Mouse (Mus musculus) hindbrain, embryonic 11.5 days (tissue): Measurements from ENCODE around the gene Trim44. TPM values are rescaled to one million over a fixed set of nuclear protein-coding genes. Genes with fewer than 3 reads are reported as not detected.
A peak's percentile ranks its signal among the peaks of the same experiment; 100 is the strongest.

Source experiments
- ATAC-seq: fragments of 200-750 bp; cut with Nextera tagmentation; 2 replicates; pipeline ENCODE4 v1.8.0; 2017; ENCODE audit warnings: mild to moderate bottlenecking, moderate TSS enrichment, moderate library complexity; ENCODE audit not compliant: low FRiP score
- DNase-seq: peaks from one replicate; pipeline ENCODE4 v3.0.0-alpha.2; 2015; ENCODE audit warnings: low spot score
- H3K27ac ChIP-seq: fragments of 300-500 bp; sonication (generic); 2 replicates; pipeline ENCODE4 v1.5.1; 2014; ENCODE audit warnings: mild to moderate bottlenecking, low read depth, low read length
- H3K27me3 ChIP-seq: fragments of 300-500 bp; sonication (generic); 2 replicates; pipeline ENCODE4 v1.6.1; 2014; ENCODE audit warnings: mild to moderate bottlenecking, low read length, moderate library complexity, mixed read lengths; ENCODE audit not compliant: control insufficient read depth, insufficient read depth
- H3K36me3 ChIP-seq: fragments of 300-500 bp; sonication (generic); 2 replicates; pipeline ENCODE4 v1.6.1; 2014; ENCODE audit warnings: mild to moderate bottlenecking, low read length, moderate library complexity, mixed read lengths; ENCODE audit not compliant: control insufficient read depth, insufficient read depth
- H3K4me1 ChIP-seq: fragments of 300-500 bp; sonication (generic); replicated peaks from 2 replicates; pipeline ENCODE4 v1.6.1; 2014; ENCODE audit warnings: low read length, mixed read lengths; ENCODE audit not compliant: control insufficient read depth, insufficient read depth
- H3K4me2 ChIP-seq: fragments of 300-500 bp; sonication (generic); replicated peaks from 2 replicates; pipeline ENCODE4 v1.6.1; 2014; ENCODE audit warnings: mild to moderate bottlenecking, low read depth, low read length
- H3K4me3 ChIP-seq: fragments of 300-500 bp; sonication (generic); 2 replicates; pipeline ENCODE4 v1.5.1; 2014; ENCODE audit warnings: low read depth, low read length
- H3K9ac ChIP-seq: fragments of 300-500 bp; sonication (generic); 2 replicates; pipeline ENCODE4 v1.6.1; 2014; ENCODE audit warnings: low read depth, low read length
- H3K9me3 ChIP-seq: fragments of 300-500 bp; sonication (generic); 2 replicates; pipeline ENCODE4 v1.6.1; 2016; ENCODE audit warnings: low read length; ENCODE audit not compliant: control insufficient read depth
- WGBS: fragments of 180-500 bp; shearing (Covaris S2); extraction: QIAGEN DNeasy Blood & Tissue Kit; methylation state at CpG from one replicate; pipeline ENCODE4 v1.1.7; 2014; 5-methylcytosine and 5-hydroxymethylcytosine counted together
- polyA plus RNA-seq: library from polyadenylated mRNA; unstranded; fragments of >200 nt; fragmentation: Nextera tagmentation; extraction: Ambion mirVana; gene quantifications from 2 replicates; pipeline ENCODE4 v1.2.1, GENCODE M21; 2014

Gene Trim44
- polyA plus RNA-seq, 1 experiment from 2014 or later: 44.3 TPM

DNA sequence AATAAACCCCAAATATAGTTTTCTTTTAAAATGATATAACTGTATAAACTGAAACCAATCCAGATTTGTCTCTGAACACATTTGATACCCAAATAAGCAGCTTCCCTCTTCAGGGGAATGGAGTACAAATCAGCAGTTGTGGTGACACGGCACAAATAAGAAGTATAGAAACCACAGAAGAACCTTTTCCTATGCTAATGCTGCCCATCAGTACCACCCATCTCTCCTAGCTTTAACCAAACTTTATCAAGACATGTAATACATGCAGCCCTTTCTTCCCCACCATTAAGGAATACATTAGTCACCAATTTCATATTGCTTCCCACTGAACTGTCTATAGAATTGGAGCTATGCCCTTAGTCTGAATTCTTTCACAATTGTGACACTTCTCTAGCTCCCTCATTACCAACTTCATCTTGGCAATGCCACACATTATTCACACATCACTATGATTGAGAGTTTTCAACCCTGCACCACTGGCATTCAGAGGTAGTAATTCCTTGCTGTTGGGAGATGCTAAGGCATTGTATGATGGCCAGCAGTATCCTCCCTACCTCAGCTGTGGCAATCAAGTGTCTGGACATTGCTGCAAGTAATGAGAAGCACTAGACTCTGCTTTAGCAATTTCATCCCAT is 44.6 kb downstream of the Trim44 start:
- Histone ChIP-seq H3K36me3 (no peaks in the 10 kb centered on the region), H3K9me3 (no peaks in the 10 kb centered on the region), H3K4me2 (no peak overlapping the region), H3K4me1 (no peaks in the 10 kb centered on the region), H3K9ac (no peak overlapping the region), H3K27me3 (no peaks in the 10 kb centered on the region), H3K27ac (no peak overlapping the region), H3K4me3 (no peak overlapping the region)
- no peak for ATAC-seq
- no peak for DNase-seq
- 92% methylated on average over 1 of the region's 1 CpGs for WGBS

DNA sequence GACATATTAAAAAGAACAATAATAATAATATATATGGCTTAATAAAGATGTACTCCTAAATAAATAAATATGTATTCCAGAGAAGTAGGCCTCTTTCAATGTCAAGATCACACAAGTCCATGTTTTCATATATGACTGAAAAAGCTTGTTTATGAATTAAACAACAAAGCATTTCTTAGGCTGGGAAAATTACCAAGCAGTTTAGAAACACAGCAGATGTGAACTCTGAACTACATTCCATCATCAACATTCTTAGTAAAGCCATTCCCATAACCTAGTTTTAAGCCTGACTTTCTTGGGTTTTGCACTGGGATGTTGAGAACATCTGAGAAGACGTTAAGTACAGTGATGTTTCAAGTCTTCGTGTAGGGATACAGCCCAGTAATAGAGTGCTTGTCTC is 45.4 kb downstream of the Trim44 start:
- Histone ChIP-seq H3K9me3 (no peaks in the 10 kb centered on the region), H3K4me2 (no peak overlapping the region), H3K9ac (no peak overlapping the region), H3K27ac (no peak overlapping the region), H3K36me3 (no peaks in the 10 kb centered on the region), H3K27me3 (no peaks in the 10 kb centered on the region), H3K4me3 (no peak overlapping the region), H3K4me1 (no peaks in the 10 kb centered on the region)
- WGBS: 86% methylated on average over 2 of the region's 2 CpGs
- no peak for ATAC-seq
- DNase-seq: no peak

DNA sequence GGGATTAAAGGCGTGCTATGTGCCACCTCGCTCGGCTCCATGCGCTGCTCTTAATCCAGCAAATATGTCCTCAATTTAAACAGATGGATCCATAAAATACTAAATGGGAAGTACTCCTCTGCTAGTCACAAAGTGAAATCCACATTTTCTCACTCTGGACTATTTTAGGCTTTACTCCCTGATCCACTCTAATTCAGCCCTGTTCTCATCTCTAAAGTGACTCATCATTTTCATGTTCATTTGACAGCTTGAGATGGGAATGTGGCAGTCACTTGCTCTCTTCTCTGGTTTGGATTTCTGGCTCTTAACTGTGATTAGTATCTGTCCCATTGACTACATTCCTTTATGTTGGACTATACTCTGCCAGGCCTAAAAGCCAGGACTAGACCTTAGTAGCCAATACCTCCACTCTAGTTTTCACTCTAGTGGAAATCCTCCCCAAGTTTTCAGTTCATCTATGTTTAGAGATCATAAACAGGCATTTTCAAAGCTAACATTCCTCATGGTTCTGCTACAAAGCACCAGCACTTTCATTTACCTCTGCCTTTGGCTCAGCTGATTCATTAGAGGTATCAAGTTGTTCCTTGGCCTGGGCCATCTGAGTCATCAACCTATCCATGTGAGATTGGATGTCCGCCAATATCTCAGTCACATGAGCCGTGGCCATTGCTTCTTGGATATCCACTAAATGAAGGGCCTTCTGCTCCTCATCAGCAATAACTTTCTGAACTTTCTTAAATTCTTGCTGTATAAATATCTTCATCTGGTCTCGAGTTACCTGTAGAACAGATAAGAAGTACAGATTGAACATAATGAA is 50.5 kb downstream of the Trim44 start:
- Histone ChIP-seq H3K27me3 (no peaks in the 10 kb centered on the region), H3K4me1 (no peaks in the 10 kb centered on the region), H3K4me2 (no peak overlapping the region), H3K9ac (no peak overlapping the region), H3K4me3 (no peak overlapping the region), H3K9me3 (no peaks in the 10 kb centered on the region), H3K27ac (no peak overlapping the region), H3K36me3 (no peaks in the 10 kb centered on the region)
- no peak for DNase-seq
- 96% methylated on average over 7 of the region's 7 CpGs for WGBS
- ATAC-seq: no peak

DNA sequence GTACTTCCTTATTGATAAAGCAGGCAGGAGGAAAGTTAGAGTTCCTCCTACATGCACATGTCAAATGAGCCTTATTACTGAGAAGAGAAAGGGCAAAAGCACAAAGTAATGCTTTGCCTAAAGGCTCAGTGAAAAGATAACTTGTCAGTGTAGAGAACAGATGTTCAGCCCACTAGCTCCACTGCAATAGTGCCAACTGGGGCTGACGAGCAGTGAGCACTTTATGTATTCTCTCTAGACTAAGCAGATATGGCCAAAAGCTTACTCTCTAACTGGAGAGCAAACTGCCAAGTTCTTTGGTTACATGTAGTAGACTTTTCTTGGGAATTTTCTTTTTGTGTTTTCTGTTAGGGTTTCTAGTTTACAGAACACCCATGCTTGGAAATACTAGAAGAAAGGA is 53.6 kb downstream of the Trim44 start:
- H3K4me2 ChIP-seq: no peak overlapping the region
- DNase-seq: no peak
- no peak overlapping the region for H3K9ac ChIP-seq
- 74% methylated on average over 1 of the region's 1 CpGs for WGBS
- H3K27me3 ChIP-seq: no peaks in the 10 kb centered on the region
- H3K4me3 ChIP-seq: no peak overlapping the region
- H3K27ac ChIP-seq: no peak overlapping the region
- no peaks in the 10 kb centered on the region for H3K9me3 ChIP-seq
- H3K36me3 ChIP-seq: no peaks in the 10 kb centered on the region
- ATAC-seq: no peak
- no peaks in the 10 kb centered on the region for H3K4me1 ChIP-seq

DNA sequence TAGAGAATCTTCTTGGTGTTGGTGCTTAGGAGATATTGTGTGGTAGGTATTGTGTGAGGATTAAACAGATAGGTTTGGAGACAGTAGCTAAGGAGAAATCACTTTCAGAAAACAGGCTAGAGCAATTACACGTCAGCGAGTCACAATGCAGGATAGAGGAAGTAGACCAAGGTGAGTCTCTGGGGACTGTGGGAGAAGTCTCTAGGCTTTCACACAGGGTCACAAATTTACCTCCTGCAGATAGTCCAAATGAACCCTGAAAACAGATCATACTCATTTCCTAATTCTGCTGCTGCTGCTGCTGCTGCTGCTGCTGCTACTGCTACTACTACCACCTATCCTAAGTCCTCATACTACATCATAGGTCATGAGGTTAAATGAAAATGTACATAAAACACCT is 66.2 kb downstream of the Trim44 start:
- 95% methylated on average over 2 of the region's 2 CpGs for WGBS
- no peak for ATAC-seq

DNA sequence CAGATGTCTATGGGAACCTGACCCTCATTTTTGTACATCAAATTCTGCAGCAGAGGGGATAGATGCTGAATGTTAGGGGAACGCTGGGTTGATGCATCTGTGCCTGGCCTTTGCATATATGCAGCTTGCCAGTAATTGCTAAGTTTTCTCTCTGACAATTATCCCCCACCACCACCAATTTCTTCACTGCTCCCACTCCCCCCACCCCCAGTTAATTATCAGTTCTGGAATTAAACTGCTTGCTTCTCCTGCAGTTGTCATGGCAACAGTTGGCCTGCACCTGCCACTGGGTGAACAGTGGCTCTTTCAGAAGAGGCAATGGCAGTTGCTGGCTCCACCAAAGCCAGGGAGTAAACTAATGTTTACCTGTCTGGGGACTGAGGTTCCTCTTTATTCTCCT is 70.8 kb downstream of the Trim44 start:
- Histone ChIP-seq H3K27me3 (no peaks in the 10 kb centered on the region), H3K27ac (no peak overlapping the region), H3K4me2 (no peak overlapping the region), H3K4me1 (no peaks in the 10 kb centered on the region), H3K9me3 (no peaks in the 10 kb centered on the region), H3K36me3 (no peaks in the 10 kb centered on the region), H3K4me3 (no peak overlapping the region), H3K9ac (no peak overlapping the region)
- ATAC-seq (no peak), DNase-seq (peak; percentile 4)
- whole genome bisulfite sequencing: 93% methylated on average over 1 of the region's 1 CpGs

More for the DNA sequence above, 66.2 kb downstream of the Trim44 start:
- DNase-seq: no peak
- H3K4me1 ChIP-seq: no peaks in the 10 kb centered on the region
- H3K27me3 ChIP-seq: no peaks in the 10 kb centered on the region
- no peaks in the 10 kb centered on the region for H3K9me3 ChIP-seq
- no peak overlapping the region for H3K4me2 ChIP-seq
- no peak overlapping the region for H3K4me3 ChIP-seq
- H3K27ac ChIP-seq: no peak overlapping the region
- H3K9ac ChIP-seq: no peak overlapping the region
- no peaks in the 10 kb centered on the region for H3K36me3 ChIP-seq

DNA sequence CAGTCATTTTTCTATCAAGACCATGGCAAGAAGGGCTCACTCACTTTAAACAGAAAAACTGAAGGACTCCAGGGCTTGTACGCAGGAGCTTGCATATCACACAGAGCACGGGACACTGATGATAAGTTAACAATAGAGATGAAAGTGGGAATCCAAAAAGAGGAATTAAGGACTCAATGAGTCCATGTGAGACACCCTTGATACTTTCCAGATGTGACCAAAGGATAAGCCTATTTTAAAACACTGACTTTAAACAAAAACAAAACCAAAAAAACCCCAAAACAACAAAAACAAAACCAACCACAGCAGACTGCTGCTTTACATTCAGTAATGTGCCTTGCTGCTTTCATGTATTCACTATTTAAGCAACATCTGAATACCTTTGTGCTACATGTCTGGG is 75.7 kb downstream of the Trim44 start:
- Histone ChIP-seq H3K27me3 (no peaks in the 10 kb centered on the region), H3K27ac (no peak overlapping the region), H3K4me2 (no peak overlapping the region), H3K9me3 (no peaks in the 10 kb centered on the region), H3K4me3 (no peak overlapping the region), H3K9ac (no peak overlapping the region), H3K36me3 (no peaks in the 10 kb centered on the region), H3K4me1 (no peaks in the 10 kb centered on the region)
- ATAC-seq (no peak), DNase-seq (no peak)
- 83% methylated on average over 2 of the region's 2 CpGs for WGBS

DNA sequence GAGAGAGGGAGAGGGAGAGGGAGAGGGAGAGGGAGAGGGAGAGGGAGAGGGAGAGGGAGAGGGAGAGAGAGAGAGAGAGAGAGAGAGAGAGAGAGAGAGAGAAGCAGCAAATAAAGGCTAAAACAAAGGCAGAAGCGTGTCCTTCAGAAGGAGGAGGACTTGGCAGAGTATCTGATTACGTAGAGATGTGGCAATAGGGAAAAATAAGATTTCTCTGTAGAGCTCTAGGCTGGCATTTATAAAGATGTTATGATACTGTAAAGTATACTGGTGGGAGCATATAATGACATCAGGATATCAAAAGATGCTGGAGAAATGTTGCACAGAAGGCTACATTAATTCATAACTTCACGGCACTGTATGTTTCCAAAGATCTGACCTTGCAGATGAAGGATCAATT is 76.5 kb downstream of the Trim44 start:
- 84% methylated on average over 3 of the region's 3 CpGs for WGBS
- H3K4me1 ChIP-seq: no peaks in the 10 kb centered on the region
- ATAC-seq: no peak
- DNase-seq: no peak
- no peak overlapping the region for H3K9ac ChIP-seq
- H3K27ac ChIP-seq: no peak overlapping the region
- no peak overlapping the region for H3K4me2 ChIP-seq
- no peaks in the 10 kb centered on the region for H3K9me3 ChIP-seq
- H3K36me3 ChIP-seq: no peaks in the 10 kb centered on the region
- H3K4me3 ChIP-seq: no peak overlapping the region
- H3K27me3 ChIP-seq: no peaks in the 10 kb centered on the region

DNA sequence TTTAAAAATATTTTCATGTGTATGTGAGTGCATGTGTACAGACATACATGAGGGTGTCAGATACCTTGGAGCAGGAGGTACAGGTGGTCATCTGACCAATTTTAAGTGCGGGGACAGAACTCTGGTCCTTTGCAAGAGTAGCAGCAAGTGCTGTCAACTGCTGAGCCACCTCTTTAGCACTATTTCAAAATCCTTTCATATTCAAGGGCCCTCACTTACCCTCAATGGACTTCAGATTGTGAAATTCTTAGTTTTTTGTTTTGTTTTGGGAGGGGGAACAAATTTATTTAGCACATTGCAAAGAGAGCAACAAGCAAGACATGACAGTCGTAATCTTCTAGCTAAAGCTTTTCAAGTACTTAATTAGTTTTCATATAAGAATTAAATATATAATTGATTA is 81.7 kb downstream of the Trim44 start:
- Histone ChIP-seq H3K4me2 (no peak overlapping the region), H3K27ac (no peak overlapping the region), H3K4me3 (no peak overlapping the region), H3K36me3 (no peaks in the 10 kb centered on the region), H3K4me1 (no peaks in the 10 kb centered on the region), H3K9ac (no peak overlapping the region), H3K9me3 (no peaks in the 10 kb centered on the region), H3K27me3 (no peaks in the 10 kb centered on the region)
- DNase-seq (no peak), ATAC-seq (no peak)
- WGBS: 96% methylated on average over 2 of the region's 2 CpGs
